Mouse (Mus musculus): ENCODE results near the gene Trpc4. TPM values are rescaled to one million over a fixed set of nuclear protein-coding genes. Genes with fewer than 3 reads are reported as not detected.

Gene Trpc4
- polyA plus RNA-seq, 1 experiment from 2014 or later: 2.4 TPM

DNA sequence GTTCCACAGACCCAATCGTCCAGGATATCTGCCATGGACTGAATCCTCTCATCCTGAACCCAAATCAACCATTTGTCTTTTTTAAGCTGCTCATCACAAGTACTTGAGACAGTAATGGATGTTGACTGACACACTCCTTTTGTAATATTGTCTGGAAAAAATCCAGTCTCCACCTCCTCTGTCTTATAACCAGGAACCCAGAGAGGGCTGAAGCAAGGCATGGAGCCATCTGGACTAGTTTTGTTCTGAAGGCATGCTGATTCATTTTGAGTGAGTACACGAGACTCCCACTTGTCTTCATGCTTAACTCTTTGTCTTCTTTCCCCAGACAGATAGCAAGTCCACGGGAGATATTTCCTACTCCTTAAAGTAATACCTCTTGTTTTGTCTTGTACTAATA lies 54.3 kb downstream of the Trpc4 start:
- H3K9ac ChIP-seq (replicated peaks): no peak overlapping the region

DNA sequence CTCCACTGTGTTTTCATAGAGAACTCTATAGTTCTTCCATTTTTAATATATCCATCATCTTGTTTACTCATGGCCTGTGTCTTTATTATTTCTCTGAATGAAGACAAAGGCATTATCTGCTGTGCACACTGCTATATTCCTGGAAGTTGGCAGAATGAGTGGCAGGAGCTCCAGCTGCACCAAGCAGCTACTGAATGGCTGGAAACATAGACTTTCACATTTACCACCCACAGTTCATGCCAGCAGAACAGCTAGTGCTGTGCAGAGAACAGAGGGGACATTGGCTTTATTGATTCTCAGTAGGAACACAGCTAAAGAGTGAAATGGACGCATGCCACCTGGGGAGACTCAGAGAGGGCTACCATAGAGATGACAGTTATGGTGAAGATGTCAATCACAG lies 55.6 kb downstream of the Trpc4 start:
- no peak for ATAC-seq (ENCODE audit: low FRiP score, low read depth)
- no peaks in the 10 kb centered on the region for H3K4me1 ChIP-seq

More for the DNA sequence above, 54.3 kb downstream of the Trpc4 start:
- ATAC-seq (ENCODE audit: low FRiP score, low read depth): no peak
- no peaks in the 10 kb centered on the region for H3K36me3 ChIP-seq
- H3K4me3 ChIP-seq: no peak overlapping the region
- 78% methylated on average over 3 of the region's 3 CpGs for WGBS
- no peaks in the 10 kb centered on the region for H3K9me3 ChIP-seq
- H3K27me3 ChIP-seq: no peaks in the 10 kb centered on the region
- H3K4me2 ChIP-seq (replicated peaks): no peak overlapping the region
- H3K27ac ChIP-seq (replicated peaks): no peak overlapping the region
- no peaks in the 10 kb centered on the region for H3K4me1 ChIP-seq

DNA sequence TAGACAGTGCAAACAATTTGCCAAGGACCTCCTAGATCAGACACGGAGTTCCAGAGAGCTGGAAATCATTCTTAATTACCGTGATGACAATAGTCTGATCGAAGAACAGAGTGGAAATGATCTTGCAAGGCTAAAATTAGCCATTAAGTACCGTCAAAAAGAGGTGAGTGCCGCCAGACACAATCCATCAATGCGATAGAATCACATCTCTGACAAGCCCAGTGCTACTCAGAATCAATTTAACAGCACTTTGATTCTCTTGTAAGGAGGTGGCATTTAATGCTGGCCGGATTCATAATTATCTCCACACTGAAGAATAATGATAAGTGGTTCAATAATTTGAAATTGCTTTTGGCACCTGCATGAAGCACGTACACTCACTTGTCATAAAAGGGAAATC lies 66.7 kb downstream of the Trpc4 start:
- H3K4me2 ChIP-seq (replicated peaks): no peak overlapping the region
- 80% methylated on average over 8 of the region's 8 CpGs for WGBS
- H3K9me3 ChIP-seq: no peaks in the 10 kb centered on the region
- no peaks in the 10 kb centered on the region for H3K27me3 ChIP-seq
- no peak for ATAC-seq (ENCODE audit: low FRiP score, low read depth)
- no peak overlapping the region for H3K27ac ChIP-seq (replicated peaks)
- no peaks in the 10 kb centered on the region for H3K4me1 ChIP-seq
- H3K9ac ChIP-seq (replicated peaks): no peak overlapping the region
- H3K4me3 ChIP-seq: no peak overlapping the region
- no peaks in the 10 kb centered on the region for H3K36me3 ChIP-seq

More for the DNA sequence above, 55.6 kb downstream of the Trpc4 start:
- no peaks in the 10 kb centered on the region for H3K9me3 ChIP-seq
- no peak overlapping the region for H3K9ac ChIP-seq (replicated peaks)
- no peaks in the 10 kb centered on the region for H3K36me3 ChIP-seq
- WGBS: 75% methylated on average over 1 of the region's 1 CpGs
- H3K4me2 ChIP-seq (replicated peaks): no peak overlapping the region
- H3K4me3 ChIP-seq: no peak overlapping the region
- H3K27ac ChIP-seq (replicated peaks): no peak overlapping the region
- no peaks in the 10 kb centered on the region for H3K27me3 ChIP-seq

GRCm38 (mm10) chr3:54228463-54228862 lies 72.6 kb downstream of the Trpc4 start:
- no peak for ATAC-seq (ENCODE audit: low FRiP score, low read depth)
- no peaks in the 10 kb centered on the region for H3K36me3 ChIP-seq
- no peaks in the 10 kb centered on the region for H3K4me1 ChIP-seq
- H3K27me3 ChIP-seq: no peaks in the 10 kb centered on the region
- no peaks in the 10 kb centered on the region for H3K9me3 ChIP-seq
- no peak overlapping the region for H3K9ac ChIP-seq (replicated peaks)
- H3K4me3 ChIP-seq: no peak overlapping the region
- H3K27ac ChIP-seq (replicated peaks): no peak overlapping the region
- no peak overlapping the region for H3K4me2 ChIP-seq (replicated peaks)
- 75% methylated on average over 4 of the region's 4 CpGs for WGBS

DNA sequence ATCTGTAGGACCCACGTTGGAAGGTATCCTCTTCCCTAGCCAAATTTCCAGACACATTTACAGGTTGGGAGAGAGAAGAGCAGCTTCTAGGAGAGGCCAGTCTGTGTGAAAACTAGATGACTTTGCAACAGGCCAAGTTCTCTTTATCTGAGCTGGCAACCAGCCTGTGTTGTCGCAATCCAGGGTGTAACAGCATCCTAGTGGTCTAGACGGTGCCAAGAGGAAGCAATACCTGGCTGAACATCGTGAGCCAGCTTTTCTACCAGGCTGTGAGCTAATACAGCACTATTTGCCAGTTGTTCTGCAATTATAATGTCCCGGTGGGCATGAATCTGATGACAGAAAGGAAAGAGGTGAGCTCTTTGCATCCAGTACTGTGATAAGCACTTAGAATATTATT lies 83.1 kb downstream of the Trpc4 start:
- H3K36me3 ChIP-seq: no peaks in the 10 kb centered on the region
- H3K4me3 ChIP-seq: no peak overlapping the region
- no peak overlapping the region for H3K4me2 ChIP-seq (replicated peaks)
- 84% methylated on average over 5 of the region's 5 CpGs for WGBS
- no peak overlapping the region for H3K9ac ChIP-seq (replicated peaks)
- ATAC-seq (ENCODE audit: low FRiP score, low read depth): no peak
- no peaks in the 10 kb centered on the region for H3K27me3 ChIP-seq
- no peaks in the 10 kb centered on the region for H3K4me1 ChIP-seq
- no peak overlapping the region for H3K27ac ChIP-seq (replicated peaks)
- H3K9me3 ChIP-seq: no peaks in the 10 kb centered on the region

DNA sequence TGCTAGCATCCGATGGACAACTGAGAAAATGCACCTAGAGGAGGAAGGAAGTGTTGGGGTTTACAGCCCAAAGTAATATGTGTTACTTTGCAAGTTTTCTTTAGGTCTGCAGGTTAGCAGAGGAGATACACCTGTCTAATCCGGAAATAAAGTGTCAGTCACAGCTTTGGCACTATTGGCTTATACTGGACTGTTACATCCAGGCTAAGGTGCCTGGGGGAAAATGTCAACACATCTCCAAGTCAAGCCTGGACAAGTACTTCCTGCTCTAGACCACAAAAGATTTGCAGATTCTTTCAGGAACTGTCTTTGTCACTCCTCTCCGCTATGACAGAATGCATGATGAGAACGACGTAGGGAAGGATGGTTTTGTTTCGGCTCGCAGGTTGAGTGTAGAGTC lies 83.6 kb downstream of the Trpc4 start:
- Histone ChIP-seq H3K27ac (replicated peaks) (no peak overlapping the region), H3K9ac (replicated peaks) (no peak overlapping the region), H3K4me3 (no peak overlapping the region), H3K36me3 (no peaks in the 10 kb centered on the region), H3K27me3 (no peaks in the 10 kb centered on the region), H3K9me3 (no peaks in the 10 kb centered on the region), H3K4me1 (no peaks in the 10 kb centered on the region), H3K4me2 (replicated peaks) (no peak overlapping the region)
- no peak for ATAC-seq (ENCODE audit: low FRiP score, low read depth)
- 94% methylated on average over 7 of the region's 7 CpGs for WGBS

GRCm38 (mm10) chr3:54243136-54243535 lies 87.3 kb downstream of the Trpc4 start:
- 93% methylated on average over 1 of the region's 1 CpGs for WGBS
- H3K27ac ChIP-seq (replicated peaks): no peak overlapping the region
- H3K4me2 ChIP-seq (replicated peaks): no peak overlapping the region
- no peaks in the 10 kb centered on the region for H3K4me1 ChIP-seq
- no peak overlapping the region for H3K4me3 ChIP-seq
- H3K9ac ChIP-seq (replicated peaks): no peak overlapping the region
- H3K27me3 ChIP-seq: no peaks in the 10 kb centered on the region
- ATAC-seq (ENCODE audit: low FRiP score, low read depth): no peak
- no peaks in the 10 kb centered on the region for H3K9me3 ChIP-seq
- no peaks in the 10 kb centered on the region for H3K36me3 ChIP-seq

DNA sequence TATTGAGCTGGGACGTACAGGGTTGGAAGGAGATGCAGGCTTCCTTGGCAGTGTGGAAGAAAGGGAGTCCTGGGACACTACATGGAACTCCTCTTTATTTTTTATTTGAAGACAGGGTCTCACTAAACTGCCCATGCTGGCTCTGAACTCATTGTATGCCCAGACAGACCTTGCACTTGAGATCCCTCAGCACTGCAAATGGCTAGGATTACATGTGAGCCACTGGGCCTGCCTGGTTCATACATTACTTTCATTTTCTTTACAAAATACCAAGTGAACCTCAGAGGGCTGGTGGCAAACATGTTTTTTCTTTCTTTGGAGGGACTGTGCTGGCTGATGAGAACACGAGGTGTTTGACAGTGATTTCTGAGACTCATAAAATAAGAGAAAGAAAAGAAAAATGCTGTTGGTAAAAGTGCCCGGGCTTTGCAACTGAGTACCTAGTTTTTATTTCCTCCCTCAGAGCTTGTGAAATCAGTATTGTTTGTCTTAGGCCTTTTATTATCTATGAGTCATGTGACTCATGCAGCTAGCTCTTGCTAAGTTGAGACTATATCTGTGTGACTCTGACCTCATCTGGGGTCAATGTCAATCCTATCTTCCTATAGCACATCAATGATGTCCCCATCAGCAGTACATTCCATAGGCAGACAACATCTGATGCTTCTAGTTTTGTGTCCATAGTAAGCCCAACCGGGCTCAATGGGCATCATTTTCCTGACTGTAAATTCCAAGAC lies 89.1 kb downstream of the Trpc4 start:
- H3K4me3 ChIP-seq: no peak overlapping the region
- no peaks in the 10 kb centered on the region for H3K27me3 ChIP-seq
- H3K4me1 ChIP-seq: no peaks in the 10 kb centered on the region
- WGBS: 83% methylated on average over 4 of the region's 4 CpGs
- no peaks in the 10 kb centered on the region for H3K9me3 ChIP-seq
- no peak overlapping the region for H3K27ac ChIP-seq (replicated peaks)
- no peak overlapping the region for H3K4me2 ChIP-seq (replicated peaks)
- no peaks in the 10 kb centered on the region for H3K36me3 ChIP-seq
- no peak for ATAC-seq (ENCODE audit: low FRiP score, low read depth)
- no peak overlapping the region for H3K9ac ChIP-seq (replicated peaks)

GRCm38 (mm10) chr3:54246416-54246815 lies 90.6 kb downstream of the Trpc4 start:
- WGBS: 84% methylated on average over 2 of the region's 2 CpGs
- no peaks in the 10 kb centered on the region for H3K4me1 ChIP-seq
- no peak overlapping the region for H3K9ac ChIP-seq (replicated peaks)
- no peak overlapping the region for H3K27ac ChIP-seq (replicated peaks)
- ATAC-seq (ENCODE audit: low FRiP score, low read depth): no peak
- no peaks in the 10 kb centered on the region for H3K9me3 ChIP-seq
- H3K4me2 ChIP-seq (replicated peaks): no peak overlapping the region
- no peaks in the 10 kb centered on the region for H3K36me3 ChIP-seq
- no peaks in the 10 kb centered on the region for H3K27me3 ChIP-seq
- no peak overlapping the region for H3K4me3 ChIP-seq

- WGBS: 88% methylated on average over 6 of the region's 6 CpGs
- H3K4me2 ChIP-seq (replicated peaks): no peak overlapping the region
- no peaks in the 10 kb centered on the region for H3K27me3 ChIP-seq
- H3K9me3 ChIP-seq: no peaks in the 10 kb centered on the region
- no peaks in the 10 kb centered on the region for H3K36me3 ChIP-seq
- ATAC-seq (ENCODE audit: low FRiP score, low read depth): no peak
- H3K4me3 ChIP-seq: no peak overlapping the region
- no peaks in the 10 kb centered on the region for H3K4me1 ChIP-seq
- H3K27ac ChIP-seq (replicated peaks): no peak overlapping the region
- no peak overlapping the region for H3K9ac ChIP-seq (replicated peaks)
Observed at GRCm38 (mm10) chr3:54249311-54249710, 93.5 kb downstream of the Trpc4 start.

- no peaks in the 10 kb centered on the region for H3K9me3 ChIP-seq
- no peak overlapping the region for H3K4me3 ChIP-seq
- no peak overlapping the region for H3K4me2 ChIP-seq (replicated peaks)
- no peak overlapping the region for H3K27ac ChIP-seq (replicated peaks)
- ATAC-seq (ENCODE audit: low FRiP score, low read depth): no peak
- WGBS: 95% methylated on average over 1 of the region's 1 CpGs
- no peaks in the 10 kb centered on the region for H3K27me3 ChIP-seq
- no peak overlapping the region for H3K9ac ChIP-seq (replicated peaks)
- no peaks in the 10 kb centered on the region for H3K4me1 ChIP-seq
- H3K36me3 ChIP-seq: no peaks in the 10 kb centered on the region
Observed at GRCm38 (mm10) chr3:54266943-54267342, 111.1 kb downstream of the Trpc4 start.

GRCm38 (mm10) chr3:54269180-54269579 lies 113.3 kb downstream of the Trpc4 start:
- Histone ChIP-seq H3K27ac (replicated peaks) (no peak overlapping the region), H3K36me3 (no peaks in the 10 kb centered on the region), H3K9me3 (no peaks in the 10 kb centered on the region), H3K4me3 (no peak overlapping the region), H3K27me3 (no peaks in the 10 kb centered on the region), H3K4me1 (no peaks in the 10 kb centered on the region), H3K4me2 (replicated peaks) (no peak overlapping the region), H3K9ac (replicated peaks) (no peak overlapping the region)
- WGBS: 85% methylated on average over 6 of the region's 6 CpGs
- ATAC-seq (ENCODE audit: low FRiP score, low read depth): no peak

- Histone ChIP-seq H3K4me2 (replicated peaks) (no peak overlapping the region), H3K9ac (replicated peaks) (no peak overlapping the region), H3K27ac (replicated peaks) (no peak overlapping the region), H3K9me3 (no peaks in the 10 kb centered on the region), H3K4me3 (no peak overlapping the region), H3K36me3 (no peaks in the 10 kb centered on the region), H3K27me3 (no peaks in the 10 kb centered on the region), H3K4me1 (no peaks in the 10 kb centered on the region)
- ATAC-seq (ENCODE audit: low FRiP score, low read depth): no peak
- WGBS: 87% methylated on average over 7 of the region's 7 CpGs
Observed at GRCm38 (mm10) chr3:54274651-54275050, 118.8 kb downstream of the Trpc4 start.

Measured in midbrain, embryonic 12.5 days (tissue).